Mouse (Mus musculus) bone marrow, adult 2 months (tissue): ENCODE measurements around the gene Lcp1. TPM values are rescaled to one million over a fixed set of nuclear protein-coding genes. Genes with fewer than 3 reads are reported as not detected.

Source experiments
- H3K27ac ChIP-seq: fragments of 200-500 bp; 2 replicates; pipeline ENCODE4 v1.5.1; 2012; ENCODE audit warnings: low read depth, mild to moderate bottlenecking, control low read depth, inconsistent platforms, low read length; ENCODE audit not compliant: control insufficient read depth, poor library complexity, insufficient read depth
- H3K4me1 ChIP-seq: fragments of 200-500 bp; 2 replicates; pipeline ENCODE4 v1.6.1; 2011; ENCODE audit warnings: low read length; ENCODE audit not compliant: control insufficient read depth, insufficient read depth
- H3K4me3 ChIP-seq: fragments of 200-500 bp; replicated peaks from 2 replicates; pipeline ENCODE3; 2011; ENCODE audit warnings: mild to moderate bottlenecking, low read depth, low read length, control low read depth; ENCODE audit not compliant: control insufficient read depth
- CTCF ChIP-seq: fragments of 200-500 bp; IDR thresholded peaks from 2 replicates; pipeline ENCODE4 v1.5.1; 2011; ENCODE audit warnings: low read length, control low read depth; ENCODE audit not compliant: control insufficient read depth, insufficient read depth
- POLR2A ChIP-seq: fragments of 200-500 bp; IDR thresholded peaks from 2 replicates; pipeline ENCODE4 v1.6.1; 2011; ENCODE audit warnings: low read depth, mild to moderate bottlenecking, control low read depth, low read length, borderline replicate concordance; ENCODE audit not compliant: control insufficient read depth
- WGBS: fragments of 180-500 bp; shearing (Covaris S2); methylation state at CpG from one replicate; pipeline ENCODE4 v1.1.7; 2018; 5-methylcytosine and 5-hydroxymethylcytosine counted together
- polyA plus RNA-seq: library from polyadenylated mRNA; stranded (reverse); fragments of >200 nt; gene quantifications from 2 replicates; pipeline ENCODE4 v1.2.4, GENCODE M21; 2011; ENCODE audit warnings: low replicate concordance; ENCODE audit not compliant: missing spikeins, insufficient read depth, insufficient read length

The Lcp1 gene
- polyA plus RNA-seq, 1 experiment, result 169 TPM

DNA sequence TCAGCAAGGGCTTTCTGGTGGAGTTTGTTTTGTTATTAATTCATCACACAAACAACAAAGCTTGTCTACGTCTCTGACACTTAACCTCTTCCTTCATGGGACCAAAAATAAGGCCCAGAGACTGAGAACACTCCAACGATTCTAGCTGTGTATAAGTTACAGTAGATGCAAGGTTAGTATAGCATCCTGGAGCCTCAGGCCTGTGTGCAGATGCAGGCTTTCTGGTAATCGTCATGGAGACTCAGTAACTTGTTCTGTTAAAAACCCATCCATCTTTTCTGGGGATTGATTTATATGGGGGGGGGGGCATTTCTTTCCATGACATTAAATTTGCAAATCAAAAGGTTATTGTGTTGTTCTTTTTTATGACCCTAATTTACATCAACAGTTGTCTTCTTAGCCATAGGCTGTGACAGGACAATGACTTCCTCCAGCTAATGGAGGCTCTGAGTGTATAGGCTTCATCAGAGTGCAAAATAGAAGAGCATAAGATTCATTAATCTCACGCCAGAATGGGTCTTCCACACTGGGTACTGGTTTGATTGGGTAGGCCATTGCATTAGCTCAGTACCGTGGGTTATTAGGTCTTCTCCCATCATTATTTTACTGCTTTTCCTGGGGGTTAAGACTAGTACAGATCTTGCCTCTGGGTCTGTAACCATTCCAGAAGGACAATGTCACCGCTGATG, 74.6 kb downstream of the Lcp1 start:
- no peak for TF ChIP-seq POLR2A
- TF ChIP-seq CTCF, result no peak
- WGBS, result 79% methylated on average over 6 of the region's 6 CpGs
- Histone ChIP-seq H3K4me3 (no peak overlapping the region), H3K27ac (no peak overlapping the region), H3K4me1 (no peaks in the 10 kb centered on the region)

DNA sequence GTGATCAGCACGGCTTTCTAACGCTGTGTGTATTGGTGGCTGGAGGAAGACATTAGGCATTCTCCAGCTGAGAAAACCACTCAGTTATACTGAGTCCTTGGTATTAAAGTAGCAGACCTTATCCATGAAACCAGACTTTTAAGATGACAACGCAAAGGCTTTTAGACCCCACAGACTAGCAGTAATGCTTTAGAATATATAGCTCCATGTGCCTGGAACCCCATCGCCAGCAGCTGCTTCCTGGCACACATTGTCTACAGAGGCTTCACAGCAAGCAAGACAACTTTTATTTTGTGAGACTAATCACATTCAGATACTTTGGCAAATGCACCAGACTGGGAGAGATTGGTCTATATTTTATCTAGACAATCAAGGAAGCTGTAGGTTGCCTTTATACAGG, 75.4 kb downstream of the Lcp1 start:
- Histone ChIP-seq H3K4me1 (no peaks in the 10 kb centered on the region), H3K4me3 (no peak overlapping the region), H3K27ac (no peak overlapping the region)
- 88% methylated on average over 4 of the region's 4 CpGs for WGBS
- TF ChIP-seq POLR2A (no peak), CTCF (no peak)

DNA sequence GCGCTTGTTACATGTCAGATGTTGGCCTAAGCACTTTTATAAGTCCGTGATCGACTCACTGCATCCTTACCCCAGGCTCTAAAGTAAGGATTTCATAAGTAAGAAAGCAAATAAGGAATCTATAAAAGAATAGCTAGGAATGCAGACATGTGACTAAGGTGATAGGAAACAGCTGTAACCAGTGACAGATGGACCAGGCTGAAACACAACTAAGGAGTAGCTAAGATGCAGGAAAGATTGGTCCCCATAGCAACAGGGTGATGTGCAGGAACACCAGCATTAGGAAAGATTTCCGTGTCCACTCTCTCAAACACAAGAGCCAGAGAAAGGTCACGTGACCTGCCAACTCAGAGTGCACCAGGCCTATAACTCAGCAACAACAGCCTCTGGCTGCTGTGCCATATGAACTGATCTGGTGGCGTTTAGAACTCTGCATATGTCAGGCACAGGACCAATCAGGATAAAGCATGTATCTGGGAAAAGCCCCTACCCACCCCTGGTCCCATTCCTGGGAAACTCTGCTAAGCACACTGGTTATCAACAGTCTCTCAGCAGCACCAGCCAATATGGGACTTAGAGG, 77.8 kb downstream of the Lcp1 start:
- TF ChIP-seq POLR2A (no peak), CTCF (no peak)
- 90% methylated on average over 6 of the region's 6 CpGs for WGBS
- Histone ChIP-seq H3K4me3 (no peak overlapping the region), H3K4me1 (no peaks in the 10 kb centered on the region), H3K27ac (no peak overlapping the region)

DNA sequence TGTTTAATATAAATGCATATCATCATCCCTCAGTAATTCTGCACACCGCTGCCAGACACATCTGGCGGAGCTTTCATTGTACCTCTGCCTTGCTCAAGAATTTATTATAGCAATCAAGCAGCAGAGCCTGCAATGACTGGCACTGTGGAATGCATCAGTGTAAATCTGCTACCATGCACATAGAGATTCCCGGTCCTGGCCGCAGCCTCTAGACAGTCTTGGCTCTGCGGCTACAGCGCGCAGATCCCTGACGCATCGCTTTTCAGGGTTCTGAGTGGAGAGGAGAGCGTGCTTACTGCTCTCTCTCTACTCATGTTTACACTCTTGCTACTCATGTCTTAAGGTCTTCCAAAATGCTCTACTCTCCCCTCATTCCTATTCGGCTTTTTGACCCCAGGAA, 82.9 kb downstream of the Lcp1 start:
- 93% methylated on average over 11 of the region's 11 CpGs for WGBS

DNA sequence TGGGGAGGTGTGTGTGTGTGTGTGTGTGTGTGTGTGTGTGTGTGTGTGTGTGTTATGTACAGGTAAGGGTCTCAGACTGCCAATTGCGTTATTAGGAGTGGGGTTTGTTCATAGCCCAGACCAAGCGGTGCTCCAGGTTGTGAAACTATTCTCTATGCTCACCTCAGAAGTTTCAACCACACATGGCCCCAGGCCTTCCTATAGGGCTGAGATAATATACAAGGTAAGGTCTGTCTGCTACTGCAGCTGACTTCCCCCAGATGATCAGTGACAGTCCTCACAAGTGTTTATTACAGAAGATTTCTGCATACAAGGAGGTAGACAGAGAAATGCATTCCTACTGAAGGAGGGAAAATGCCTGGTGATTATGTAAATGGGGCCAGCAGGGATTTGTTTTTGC, 87.9 kb downstream of the Lcp1 start:
- no peak overlapping the region for H3K27ac ChIP-seq
- H3K4me1 ChIP-seq, result no peaks in the 10 kb centered on the region
- H3K4me3 ChIP-seq, result no peak overlapping the region
- WGBS, result 70% methylated on average over 2 of the region's 2 CpGs
- TF ChIP-seq POLR2A, result no peak
- no peak for TF ChIP-seq CTCF

More for the DNA sequence above, 82.9 kb downstream of the Lcp1 start:
- Histone ChIP-seq H3K27ac (no peak overlapping the region), H3K4me3 (no peak overlapping the region), H3K4me1 (no peaks in the 10 kb centered on the region)
- TF ChIP-seq POLR2A (no peak), CTCF (no peak)

DNA sequence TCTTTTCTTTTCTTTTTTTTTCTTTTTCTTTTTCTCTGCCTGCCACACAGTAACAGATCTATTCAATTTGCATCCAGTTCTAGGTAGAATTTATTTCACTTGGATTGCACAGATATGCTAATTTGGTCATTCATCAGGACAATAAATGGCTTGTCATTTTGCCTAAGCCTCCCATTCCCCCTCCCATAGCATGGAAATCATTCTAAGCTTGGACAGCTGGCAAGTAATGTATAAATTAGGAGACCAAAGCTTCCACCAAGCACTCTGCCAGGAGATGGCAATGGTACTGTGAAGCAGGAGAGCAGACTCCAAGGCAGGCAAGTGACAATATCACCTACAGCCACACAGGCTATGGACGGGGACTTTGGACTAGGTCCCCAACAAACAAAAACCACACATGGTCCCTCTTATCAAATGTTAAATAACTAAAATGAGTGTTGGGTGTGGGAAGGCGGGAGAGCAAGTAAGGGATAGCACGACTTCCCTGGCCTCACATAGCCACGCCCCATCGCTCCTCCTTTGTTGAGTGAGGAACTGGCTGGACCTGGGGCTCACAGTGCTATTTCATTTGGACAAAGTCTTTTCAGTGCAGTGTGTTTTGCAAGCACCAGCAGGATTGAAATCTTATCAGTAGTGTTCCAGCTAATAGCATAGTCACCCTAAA, 88.5 kb downstream of the Lcp1 start:
- TF ChIP-seq POLR2A (no peak), CTCF (no peak)
- Histone ChIP-seq H3K4me1 (no peaks in the 10 kb centered on the region), H3K27ac (no peak overlapping the region), H3K4me3 (no peak overlapping the region)
- 70% methylated on average over 5 of the region's 5 CpGs for WGBS

DNA sequence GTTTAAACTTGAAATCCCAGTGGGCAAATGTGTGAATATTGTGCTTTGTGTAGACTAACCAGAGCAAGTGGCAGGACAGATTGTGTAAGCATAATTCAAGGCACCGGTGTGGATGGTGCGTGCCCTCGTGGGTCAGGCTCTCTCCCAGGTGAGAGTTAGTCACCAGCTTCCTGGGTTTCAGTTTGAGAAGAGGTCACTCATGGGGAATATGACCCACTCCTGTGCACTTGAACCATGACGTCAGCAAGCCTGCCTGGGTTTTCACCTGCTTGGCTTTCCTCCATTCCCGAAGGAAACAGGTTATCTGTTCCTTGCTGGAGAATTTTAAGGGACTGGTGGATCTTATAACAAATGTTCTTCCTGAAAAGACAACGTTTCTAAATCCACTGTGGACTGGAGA, 91.5 kb downstream of the Lcp1 start:
- no peak overlapping the region for H3K4me3 ChIP-seq
- peaks cover 6% of the 10 kb centered on the region; the same call in 1 of the 2 replicates for H3K4me1 ChIP-seq
- 77% methylated on average over 6 of the region's 6 CpGs for WGBS
- TF ChIP-seq POLR2A (no peak), CTCF (no peak)
- no peak overlapping the region for H3K27ac ChIP-seq

DNA sequence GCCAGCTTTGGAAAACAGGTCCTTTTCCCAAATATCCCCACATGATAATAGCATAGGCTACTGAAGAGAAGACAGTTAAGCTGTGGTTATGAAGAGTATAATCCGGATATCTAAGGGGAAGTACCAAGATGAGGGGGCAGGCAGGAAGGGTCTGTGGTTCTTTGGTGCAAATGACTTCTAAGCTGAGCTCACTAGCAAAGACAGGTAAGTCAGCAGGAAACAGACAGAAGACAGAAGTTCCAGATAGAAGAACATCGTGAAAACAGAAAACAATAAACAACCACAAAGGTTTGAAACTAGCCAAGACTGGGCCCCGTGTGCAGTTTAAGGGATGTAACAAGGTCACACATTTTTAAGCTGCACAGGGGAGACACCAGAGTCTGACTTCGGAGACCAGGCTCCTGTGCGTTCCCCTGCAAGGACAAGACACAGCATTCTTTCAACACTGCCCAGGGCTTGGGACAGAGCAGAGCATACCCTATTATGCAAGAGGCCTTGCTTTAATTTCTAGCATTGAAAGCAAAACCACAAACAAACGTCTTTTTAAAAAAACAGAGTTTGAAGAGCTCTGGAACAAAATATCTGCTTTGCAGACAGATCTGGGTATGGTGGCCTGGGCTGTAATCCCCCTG, 96.7 kb downstream of the Lcp1 start:
- 9% methylated on average over 6 of the region's 6 CpGs for WGBS
- Histone ChIP-seq H3K4me3 (no peak overlapping the region), H3K27ac (no peak overlapping the region; the same call in 1 of the 2 replicates), H3K4me1 (peaks cover 6% of the 10 kb centered on the region; the same call in 1 of the 2 replicates)
- TF ChIP-seq CTCF, result no peak
- TF ChIP-seq POLR2A, result no peak

DNA sequence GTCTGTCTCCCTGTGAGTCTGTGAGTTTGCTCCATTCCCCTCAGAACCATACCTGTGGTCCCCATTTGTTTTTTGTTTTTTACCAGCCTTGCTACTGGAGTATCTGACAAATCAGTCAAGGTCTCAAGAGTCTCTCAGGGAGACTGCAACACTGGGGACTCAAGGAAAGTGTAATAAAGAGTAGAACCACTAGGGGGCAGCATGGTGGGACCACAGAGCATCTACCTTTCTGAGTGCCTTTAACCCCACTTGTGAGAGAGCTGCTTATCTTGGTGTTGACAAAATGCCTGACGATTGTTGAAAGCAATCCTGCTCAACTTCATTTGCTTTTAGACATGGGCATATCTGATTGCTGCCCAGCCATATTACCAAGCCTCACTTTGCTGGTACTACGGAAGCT, 98.9 kb downstream of the Lcp1 start:
- TF ChIP-seq CTCF, result peak; percentile 47
- TF ChIP-seq POLR2A, result no peak
- 57% methylated on average over 2 of the region's 2 CpGs for WGBS
- Histone ChIP-seq H3K4me3 (no peak overlapping the region), H3K27ac (no peak overlapping the region), H3K4me1 (peaks cover 6% of the 10 kb centered on the region; the same call in 1 of the 2 replicates)
